Mouse (Mus musculus) left cerebral cortex, postnatal 10 days (tissue): ENCODE measurements around the gene Bcl2a1b. TPM values are rescaled to one million over a fixed set of nuclear protein-coding genes. Genes with fewer than 3 reads are reported as not detected.
"Not testable (repeated sequence)": the region's sequence is repeated elsewhere in the genome, so short reads cannot be mapped to it uniquely, and the experiment has no call there.

Source experiments
- DNase-seq, 2 experiments: peaks; one replicate each; pipeline ENCODE4 v3.0.0; 2021 to 2022; ENCODE audit warnings: low spot score in 2 of 2, mixed read lengths in 1 of 2; ENCODE audit errors: extremely low spot score in 1 of 2
- intact Hi-C: fragments of 180-260 bp; cut with DNase I; formaldehyde crosslinking; loops from one replicate; pipeline ENCODE4 v1.15.1; 2025
- total RNA-seq, 2 experiments: library from RNA; stranded (reverse); gene quantifications; 2 replicates each; pipeline ENCODE4 v1.2.3; 2021

The Bcl2a1b gene
- total RNA-seq, 2 experiments from 2014 or later: 0.66 to 0.81 TPM

DNA sequence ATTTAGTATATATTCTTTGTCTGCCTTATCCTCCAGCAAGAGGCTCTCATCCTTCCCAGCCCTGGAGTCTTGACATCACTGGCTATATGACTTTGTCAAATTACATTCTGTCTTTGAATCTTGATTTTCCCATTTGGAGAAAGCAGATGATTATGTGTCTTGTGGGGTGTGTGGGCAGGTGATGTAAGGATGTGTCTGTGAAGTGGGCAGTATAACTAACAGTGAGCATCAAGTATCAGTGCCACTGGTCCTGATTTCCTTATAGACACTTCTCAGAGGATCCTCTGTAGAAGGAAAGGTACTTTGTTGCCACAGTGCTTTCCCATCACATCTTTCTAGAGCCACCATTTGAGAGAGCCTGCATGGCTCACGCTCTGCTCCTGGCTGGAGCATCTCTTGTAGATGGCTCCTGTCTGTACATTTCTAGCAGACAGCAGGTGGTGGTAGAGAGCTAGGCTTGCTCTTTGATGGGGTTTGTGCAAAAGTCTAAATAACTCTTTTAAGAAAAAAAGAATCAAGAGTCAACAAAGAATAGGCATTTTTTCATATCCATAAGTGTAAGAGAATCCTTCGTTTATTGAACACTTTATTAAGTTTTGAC is 32.0 kb downstream of the Bcl2a1b start:
- intact Hi-C loops: not testable (repeated sequence)
- DNase-seq: peak; percentile 47 to 62

- intact Hi-C loops, DNase-seq: not testable (repeated sequence)
Observed at GRCm38 (mm10) chr9:89237131-89237530, 38.1 kb downstream of the Bcl2a1b start.

GRCm38 (mm10) chr9:89238976-89239505 is 40.0 kb downstream of the Bcl2a1b start:
- intact Hi-C loops, DNase-seq: not testable (repeated sequence)

DNA sequence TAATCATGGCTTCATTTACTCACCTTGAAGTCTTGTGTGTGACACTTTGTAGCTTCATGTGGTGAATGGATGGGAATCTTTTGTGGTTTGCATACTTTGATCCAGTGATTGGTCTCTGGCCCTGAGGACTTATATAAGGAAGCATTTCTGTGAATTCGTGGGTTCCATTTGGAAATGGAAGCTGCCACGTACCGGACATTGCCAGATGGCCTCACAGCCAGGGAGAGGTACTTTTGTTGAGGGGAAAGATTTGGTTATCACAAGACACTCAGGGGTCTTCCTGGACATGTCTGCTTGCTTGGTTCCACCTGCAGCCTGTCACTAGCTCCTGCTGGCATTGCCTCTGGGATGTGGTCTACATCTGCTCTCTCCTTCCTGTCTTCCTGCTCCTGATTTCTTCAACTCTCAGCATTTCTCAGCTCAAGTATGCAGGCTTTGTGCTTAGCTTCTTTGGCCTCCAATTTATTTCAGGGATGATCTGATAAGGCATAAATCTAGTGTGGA is 41.6 kb downstream of the Bcl2a1b start:
- intact Hi-C loops: not testable (repeated sequence)

DNA sequence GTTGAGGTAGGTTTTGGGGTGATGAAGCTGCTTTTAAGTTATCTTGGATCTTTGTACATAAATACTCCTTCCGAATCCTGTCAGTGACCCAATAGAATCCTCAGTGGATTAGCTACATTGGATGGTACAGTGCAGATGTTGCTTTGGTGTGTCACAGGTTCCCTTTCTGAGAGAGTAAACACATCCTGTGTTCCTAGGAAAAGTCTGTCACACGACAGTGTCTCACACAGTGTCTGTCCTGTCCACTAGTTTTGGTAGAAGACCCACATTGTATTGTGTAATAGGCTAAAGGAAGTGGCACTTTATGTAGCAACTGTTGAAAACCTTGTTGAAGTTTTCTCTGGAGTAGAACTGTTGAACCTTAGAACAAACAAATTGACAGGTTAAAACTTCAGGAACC is 54.4 kb downstream of the Bcl2a1b start:
- intact Hi-C loops: no loop called here
- no peak for DNase-seq

More for the DNA sequence above, 41.6 kb downstream of the Bcl2a1b start:
- DNase-seq: not testable (repeated sequence)

DNA sequence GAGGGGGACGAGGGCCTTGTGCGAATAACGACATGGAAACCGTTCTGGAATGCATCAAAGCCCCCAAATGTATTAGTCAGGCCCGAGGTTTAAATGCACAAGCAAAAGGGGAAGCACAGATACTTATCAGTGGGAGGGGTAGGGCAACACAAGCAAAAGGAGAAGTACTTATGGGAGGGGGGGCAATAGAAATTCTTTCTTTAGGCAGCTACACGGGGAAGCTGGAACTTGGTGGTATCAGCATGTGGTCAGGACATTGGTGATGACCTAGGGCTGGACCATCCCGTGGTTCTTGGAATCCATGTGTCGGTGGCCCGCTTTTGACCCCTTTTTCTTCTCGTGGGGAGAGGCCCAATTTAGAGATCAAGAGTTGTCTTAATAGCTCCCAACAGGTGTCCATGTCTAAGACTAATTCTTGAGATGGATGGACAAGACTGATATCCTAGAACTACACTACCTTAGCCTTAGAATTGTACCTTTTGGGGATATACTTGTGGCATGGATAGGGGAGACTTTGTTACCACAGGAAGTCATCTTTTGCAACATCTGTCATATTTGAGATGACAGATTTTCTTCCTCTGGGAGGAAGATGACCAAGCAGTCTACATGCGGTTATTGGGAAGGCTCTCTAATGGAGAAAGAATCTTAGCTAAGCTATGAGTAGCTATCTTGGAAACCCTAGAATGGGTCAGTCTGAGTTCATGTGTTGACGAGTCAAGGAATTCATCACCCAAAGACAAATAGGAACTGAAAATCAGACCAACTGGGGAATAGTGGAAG is 57.7 kb downstream of the Bcl2a1b start:
- no peak for DNase-seq
- intact Hi-C loops: no loop called here

Other genes starting within 250 kb of the Bcl2a1b start
- gene Bcl2a1a, start 242.3 kb upstream of the Bcl2a1b start, total RNA-seq: not detected
- gene Trim43b, start 106.4 kb upstream of the Bcl2a1b start, total RNA-seq: under 1 TPM; 0.22 to 0.24 TPM
- gene Gm29094, start 170 bp downstream of the Bcl2a1b start, total RNA-seq: not detected
- 10 to 100 TPM; 32.9 to 39.0 TPM for gene Mthfs, start 11.5 kb downstream of the Bcl2a1b start, total RNA-seq